Mouse (Mus musculus) neural tube, embryonic 14.5 days (tissue): ENCODE measurements around the gene Ptges2. TPM values are rescaled to one million over a fixed set of nuclear protein-coding genes. Genes with fewer than 3 reads are reported as not detected.

Source experiments
- ATAC-seq: fragments of 200-750 bp; cut with Nextera tagmentation; 2 replicates; pipeline ENCODE4 v1.8.0; 2017; ENCODE audit warnings: low read depth, mild to moderate bottlenecking, moderate TSS enrichment, moderate library complexity
- H3K27ac ChIP-seq: fragments of 300-500 bp; sonication (generic); 2 replicates; pipeline ENCODE4 v1.5.1; 2014; ENCODE audit warnings: low read depth, mild to moderate bottlenecking, control low read depth, low read length, moderate library complexity, mixed read lengths
- H3K27me3 ChIP-seq: fragments of 300-500 bp; sonication (generic); 2 replicates; pipeline ENCODE4 v1.6.1; 2014; ENCODE audit warnings: low read length; ENCODE audit not compliant: control insufficient read depth, insufficient read depth
- H3K36me3 ChIP-seq: fragments of 300-500 bp; sonication (generic); 2 replicates; pipeline ENCODE4 v1.6.1; 2014; ENCODE audit warnings: low read length, mixed read lengths; ENCODE audit not compliant: control insufficient read depth, insufficient read depth
- H3K4me1 ChIP-seq: fragments of 300-500 bp; sonication (generic); 2 replicates; pipeline ENCODE4 v1.6.1; 2014; ENCODE audit warnings: low read length; ENCODE audit not compliant: control insufficient read depth, insufficient read depth
- H3K4me2 ChIP-seq: fragments of 300-500 bp; sonication (generic); 2 replicates; pipeline ENCODE4 v1.6.1; 2014; ENCODE audit warnings: mild to moderate bottlenecking, low read depth, low read length, control low read depth
- H3K4me3 ChIP-seq: fragments of 300-500 bp; sonication (generic); 2 replicates; pipeline ENCODE4 v1.5.1; 2014; ENCODE audit warnings: low read depth, low read length, control low read depth, mixed read lengths
- H3K9ac ChIP-seq: fragments of 300-500 bp; sonication (generic); replicated peaks from 2 replicates; pipeline ENCODE4 v1.6.1; 2014; ENCODE audit warnings: low read depth, mild to moderate bottlenecking, control low read depth, low read length, mixed read lengths
- H3K9me3 ChIP-seq: fragments of 300-500 bp; sonication (generic); 2 replicates; pipeline ENCODE4 v1.6.1; 2016; ENCODE audit warnings: low read length; ENCODE audit not compliant: control insufficient read depth
- WGBS: fragments of 180-500 bp; shearing (Covaris S2); extraction: QIAGEN DNeasy Blood & Tissue Kit; methylation state at CpG from one replicate; pipeline ENCODE4 v1.1.7; 2014; 5-methylcytosine and 5-hydroxymethylcytosine counted together
- polyA plus RNA-seq: library from polyadenylated mRNA; unstranded; fragments of >200 nt; fragmentation: Nextera tagmentation; extraction: Ambion mirVana; gene quantifications from 2 replicates; pipeline ENCODE4 v1.2.1, GENCODE M21; 2014

Gene Ptges2
- polyA plus RNA-seq, 1 experiment from 2014 or later: 65.9 TPM

DNA sequence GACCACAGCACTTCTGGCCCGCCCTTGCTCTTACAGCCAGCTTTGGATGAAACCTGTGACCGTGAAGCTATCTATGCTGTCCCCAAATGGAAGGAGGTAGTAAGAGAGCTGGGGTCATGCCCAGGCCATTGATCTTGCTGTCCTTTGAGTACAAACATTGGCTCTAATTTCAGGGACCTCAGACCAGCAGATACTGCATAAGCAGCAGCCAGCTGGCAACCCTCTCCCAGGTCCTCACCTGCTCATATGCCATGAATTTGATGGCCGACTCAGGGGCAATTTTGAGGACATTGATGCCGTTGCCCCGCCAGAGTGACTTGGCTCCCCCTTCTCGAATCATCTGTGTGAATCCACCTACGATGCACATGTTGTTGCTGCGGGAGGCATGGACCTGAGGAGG lies 21.8 kb downstream of the Ptges2 start:
- no peak overlapping the region for H3K4me2 ChIP-seq
- WGBS: 93% methylated on average over 8 of the region's 8 CpGs
- no peaks in the 10 kb centered on the region for H3K9me3 ChIP-seq
- H3K4me1 ChIP-seq: no peaks in the 10 kb centered on the region
- peaks cover 67% of the 10 kb centered on the region for H3K36me3 ChIP-seq
- H3K4me3 ChIP-seq: no peak overlapping the region
- ATAC-seq: no peak
- H3K27ac ChIP-seq: no peak overlapping the region
- no peak overlapping the region for H3K9ac ChIP-seq
- H3K27me3 ChIP-seq: no peaks in the 10 kb centered on the region

GRCm38 (mm10) chr2:32418430-32419151 lies 22.9 kb downstream of the Ptges2 start:
- Histone ChIP-seq H3K27me3 (no peaks in the 10 kb centered on the region), H3K4me3 (no peak overlapping the region), H3K4me2 (no peak overlapping the region), H3K36me3 (peaks cover 67% of the 10 kb centered on the region), H3K9me3 (no peaks in the 10 kb centered on the region), H3K9ac (no peak overlapping the region), H3K27ac (no peak overlapping the region), H3K4me1 (peaks cover 4% of the 10 kb centered on the region; the same call in 1 of the 2 replicates)
- 94% methylated on average over 12 of the region's 12 CpGs for WGBS
- ATAC-seq: no peak

- H3K4me3 ChIP-seq: no peak overlapping the region
- H3K27me3 ChIP-seq: no peaks in the 10 kb centered on the region
- peaks cover 12% of the 10 kb centered on the region; the same call in 1 of the 2 replicates for H3K4me1 ChIP-seq
- no peak overlapping the region for H3K9ac ChIP-seq
- ATAC-seq: no peak
- no peaks in the 10 kb centered on the region for H3K9me3 ChIP-seq
- no peak overlapping the region for H3K4me2 ChIP-seq
- peaks cover 60% of the 10 kb centered on the region for H3K36me3 ChIP-seq
- H3K27ac ChIP-seq: no peak overlapping the region
- WGBS: 94% methylated on average over 3 of the region's 3 CpGs
Measured at GRCm38 (mm10) chr2:32419359-32419758, 23.7 kb downstream of the Ptges2 start.

DNA sequence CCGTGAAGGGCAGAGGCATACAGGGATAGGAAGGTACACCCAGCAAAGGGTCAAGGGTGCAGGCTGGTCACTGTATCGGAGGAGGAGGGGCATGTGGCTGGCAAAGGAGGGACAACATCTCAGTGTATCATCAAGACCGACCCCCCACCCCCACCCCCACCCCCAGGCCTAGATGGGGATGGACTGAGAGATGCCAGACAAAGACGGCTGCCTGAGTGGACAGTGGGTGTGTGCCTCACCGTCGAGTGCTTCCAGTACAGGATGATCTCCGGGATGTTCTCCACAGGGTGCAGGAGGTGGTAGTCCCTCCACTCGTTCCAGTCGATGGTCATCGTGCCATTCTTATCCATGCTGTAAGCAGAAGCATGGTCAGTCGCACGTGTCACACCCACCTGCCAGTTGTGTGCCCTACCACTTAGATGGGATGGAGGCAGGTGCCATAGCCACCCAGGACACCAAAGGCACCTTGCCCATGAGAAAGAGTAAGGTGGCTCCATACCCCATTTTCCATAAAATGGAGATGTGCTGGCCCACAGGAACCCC lies 24.4 kb downstream of the Ptges2 start:
- H3K27me3 ChIP-seq: no peaks in the 10 kb centered on the region
- H3K36me3 ChIP-seq: peaks cover 57% of the 10 kb centered on the region
- no peaks in the 10 kb centered on the region for H3K9me3 ChIP-seq
- peaks cover 13% of the 10 kb centered on the region; the same call in 1 of the 2 replicates for H3K4me1 ChIP-seq
- no peak overlapping the region for H3K27ac ChIP-seq
- ATAC-seq: no peak
- 93% methylated on average over 12 of the region's 12 CpGs for WGBS
- H3K4me2 ChIP-seq: no peak overlapping the region
- no peak overlapping the region for H3K9ac ChIP-seq
- H3K4me3 ChIP-seq: no peak overlapping the region

DNA sequence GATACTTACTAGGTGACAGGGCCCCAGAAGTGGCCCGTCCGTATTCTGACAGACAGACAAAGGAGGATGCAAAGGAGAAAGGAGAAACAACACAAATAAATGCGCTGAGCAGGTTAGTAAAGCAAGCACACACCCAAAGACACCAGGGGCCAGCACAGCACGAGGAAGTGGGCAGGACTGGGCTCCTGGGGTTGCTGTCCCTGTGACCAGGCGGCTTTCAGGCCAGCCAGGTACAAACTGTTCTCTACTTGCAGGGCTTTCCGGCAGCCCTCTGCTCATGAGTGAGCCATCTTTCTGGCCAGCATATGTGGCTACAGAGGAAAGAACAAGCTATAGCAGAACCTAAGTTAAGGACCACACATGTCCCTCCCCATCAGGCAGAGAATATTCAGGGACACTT lies 25.0 kb downstream of the Ptges2 start:
- Histone ChIP-seq H3K9ac (no peak overlapping the region), H3K27ac (no peak overlapping the region), H3K4me1 (peaks cover 13% of the 10 kb centered on the region; the same call in 1 of the 2 replicates), H3K36me3 (peaks cover 52% of the 10 kb centered on the region), H3K9me3 (no peaks in the 10 kb centered on the region), H3K4me3 (no peak overlapping the region), H3K27me3 (no peaks in the 10 kb centered on the region), H3K4me2 (no peak overlapping the region)
- WGBS: 90% methylated on average over 6 of the region's 6 CpGs
- no peak for ATAC-seq

DNA sequence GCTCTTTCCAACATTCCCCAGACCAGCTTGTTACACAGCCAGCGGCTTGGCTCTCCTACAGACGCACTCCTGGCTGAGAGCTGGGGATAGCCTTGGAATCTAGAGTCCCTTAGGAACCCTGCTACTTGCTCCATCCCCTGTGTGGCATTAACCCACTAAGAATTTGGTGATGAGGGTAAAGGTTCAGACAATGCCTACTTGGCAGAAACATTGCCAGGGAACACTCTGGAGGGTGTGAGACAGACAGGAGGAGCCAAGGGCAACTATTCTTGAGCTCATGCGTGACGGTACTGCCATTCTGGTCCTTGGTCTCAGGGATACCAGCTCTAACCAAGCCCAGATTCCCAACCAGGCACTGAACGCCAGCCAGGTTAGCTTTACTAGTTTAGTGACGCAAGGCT lies 26.2 kb downstream of the Ptges2 start:
- peaks cover 40% of the 10 kb centered on the region for H3K36me3 ChIP-seq
- 97% methylated on average over 6 of the region's 6 CpGs for WGBS
- ATAC-seq: no peak
- peaks cover 13% of the 10 kb centered on the region; the same call in 1 of the 2 replicates for H3K4me1 ChIP-seq
- no peaks in the 10 kb centered on the region for H3K27me3 ChIP-seq
- H3K9ac ChIP-seq: no peak overlapping the region
- no peak overlapping the region for H3K4me3 ChIP-seq
- H3K27ac ChIP-seq: no peak overlapping the region
- H3K4me2 ChIP-seq: no peak overlapping the region
- H3K9me3 ChIP-seq: no peaks in the 10 kb centered on the region

GRCm38 (mm10) chr2:32423481-32424331 lies 28.0 kb downstream of the Ptges2 start:
- Histone ChIP-seq H3K27ac (peak overlapping the region; percentile 66), H3K4me1 (peaks cover 27% of the 10 kb centered on the region), H3K9me3 (no peaks in the 10 kb centered on the region), H3K4me3 (peak overlapping the region; percentile 28), H3K27me3 (no peaks in the 10 kb centered on the region), H3K4me2 (peak overlapping the region; percentile 59), H3K9ac (peak overlapping the region; percentile 41), H3K36me3 (peaks cover 21% of the 10 kb centered on the region)
- WGBS: 3% methylated on average over 14 of the region's 14 CpGs
- peak; percentile 89; the same call in 1 of the 2 replicates for ATAC-seq

DNA sequence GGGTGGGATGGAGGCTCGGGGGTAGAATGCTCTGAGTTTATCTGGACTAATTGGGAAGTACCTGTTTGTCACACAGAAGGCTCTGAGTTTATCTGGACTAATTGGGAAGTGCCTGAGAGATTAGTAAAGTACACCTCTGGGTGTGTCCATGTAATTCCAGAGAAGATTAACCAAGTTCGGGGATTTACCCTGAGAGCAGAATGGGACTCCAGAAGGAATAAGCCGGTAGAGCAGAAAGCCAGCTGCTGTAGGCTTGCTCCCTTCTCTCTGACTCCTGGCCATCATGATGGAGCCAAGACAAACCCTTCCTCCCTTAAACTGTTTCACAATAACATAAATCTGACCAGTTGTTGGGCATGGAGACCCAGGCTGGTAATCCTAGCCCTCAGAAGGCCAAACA lies 29.1 kb downstream of the Ptges2 start:
- Histone ChIP-seq H3K4me2 (no peak overlapping the region), H3K36me3 (peaks cover 11% of the 10 kb centered on the region; the same call in 1 of the 2 replicates), H3K27me3 (no peaks in the 10 kb centered on the region), H3K4me3 (no peak overlapping the region), H3K9me3 (no peaks in the 10 kb centered on the region), H3K4me1 (peaks cover 37% of the 10 kb centered on the region), H3K9ac (no peak overlapping the region), H3K27ac (peak overlapping the region; percentile 16)
- 69% methylated on average over 3 of the region's 3 CpGs for WGBS
- no peak for ATAC-seq

DNA sequence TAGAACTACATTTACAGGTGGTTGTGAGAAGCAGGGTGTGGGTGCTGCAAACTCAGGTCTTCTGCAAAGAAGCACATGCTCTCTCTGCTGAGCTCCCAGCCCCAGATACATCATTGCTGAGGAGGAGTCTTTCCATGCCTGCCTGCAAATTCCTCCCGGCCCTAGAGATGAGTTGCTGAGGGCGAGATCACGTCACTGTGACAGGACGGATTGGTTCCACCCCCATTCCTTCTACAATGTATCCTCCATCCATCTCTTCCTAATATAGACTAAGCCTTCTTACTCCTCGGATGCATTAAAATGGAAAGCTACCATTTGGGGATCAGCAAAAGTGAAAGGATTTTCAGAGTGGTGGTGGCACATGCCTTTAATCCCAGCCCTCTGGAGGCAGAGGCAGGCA lies 29.9 kb downstream of the Ptges2 start:
- H3K9ac ChIP-seq: no peak overlapping the region
- 80% methylated on average over 5 of the region's 5 CpGs for WGBS
- H3K27ac ChIP-seq: no peak overlapping the region
- H3K4me2 ChIP-seq: no peak overlapping the region
- H3K9me3 ChIP-seq: no peaks in the 10 kb centered on the region
- peaks cover 4% of the 10 kb centered on the region; the same call in 1 of the 2 replicates for H3K36me3 ChIP-seq
- no peak overlapping the region for H3K4me3 ChIP-seq
- no peaks in the 10 kb centered on the region for H3K27me3 ChIP-seq
- ATAC-seq: no peak
- peaks cover 44% of the 10 kb centered on the region for H3K4me1 ChIP-seq
